Mouse (Mus musculus) lung, postnatal 25 days (tissue): ENCODE measurements around the gene Kcnj14.
A peak's percentile ranks its signal among the peaks of the same experiment; 100 is the strongest.

Source experiments
- DNase-seq: peaks from one replicate; pipeline ENCODE4 v3.0.0; 2022; ENCODE audit warnings: low spot score

Gene Kcnj14

GRCm38 (mm10) chr7:45794971-45795370 is 29.6 kb downstream of the Kcnj14 start:
- no peak for DNase-seq

GRCm38 (mm10) chr7:45793969-45794585 is 30.5 kb downstream of the Kcnj14 start:
- no peak for DNase-seq

GRCm38 (mm10) chr7:45793240-45793639 is 31.3 kb downstream of the Kcnj14 start:
- DNase-seq = no peak

- DNase-seq = no peak
Measured at GRCm38 (mm10) chr7:45791756-45792490, 32.7 kb downstream of the Kcnj14 start.

GRCm38 (mm10) chr7:45790721-45791120 is 33.9 kb downstream of the Kcnj14 start:
- no peak for DNase-seq

GRCm38 (mm10) chr7:45787642-45788041 is 36.9 kb downstream of the Kcnj14 start:
- DNase-seq = no peak

- DNase-seq = no peak
Measured at GRCm38 (mm10) chr7:45786661-45787413, 37.7 kb downstream of the Kcnj14 start.

- no peak for DNase-seq
Measured at GRCm38 (mm10) chr7:45786136-45786578, 38.4 kb downstream of the Kcnj14 start.

- DNase-seq = no peak
Measured at GRCm38 (mm10) chr7:45785388-45786135, 39.0 kb downstream of the Kcnj14 start.

GRCm38 (mm10) chr7:45784524-45785372 is 39.8 kb downstream of the Kcnj14 start, which contains the start of gene Sult2b1:
Sult2b1 (minus strand) TSS chr7:45784669.
- DNase-seq = no peak

- peak; percentile 71 for DNase-seq
Measured at GRCm38 (mm10) chr7:45783511-45784091, 41.0 kb downstream of the Kcnj14 start, which contains the start of gene Lmtk3. Lmtk3 (plus strand) TSS chr7:45783738.

- no peak for DNase-seq
Measured at GRCm38 (mm10) chr7:45782271-45782670, 42.3 kb downstream of the Kcnj14 start.

- DNase-seq = no peak
Measured at GRCm38 (mm10) chr7:45779081-45779641, 45.4 kb downstream of the Kcnj14 start.

GRCm38 (mm10) chr7:45775237-45775636 is 49.3 kb downstream of the Kcnj14 start:
- no peak for DNase-seq

- no peak for DNase-seq
Measured at GRCm38 (mm10) chr7:45771101-45771500, 53.5 kb downstream of the Kcnj14 start.

- no peak for DNase-seq
Measured at GRCm38 (mm10) chr7:45770427-45771082, 54.0 kb downstream of the Kcnj14 start.

- DNase-seq = no peak
Measured at GRCm38 (mm10) chr7:45767500-45767899, 57.1 kb downstream of the Kcnj14 start.

GRCm38 (mm10) chr7:45766764-45767163 is 57.8 kb downstream of the Kcnj14 start:
- DNase-seq = no peak
